Mouse (Mus musculus) gastrocnemius, adult 18-20 months (tissue): ENCODE measurements around the gene Hoxa2. TPM values are rescaled to one million over a fixed set of nuclear protein-coding genes. Genes with fewer than 3 reads are reported as not detected.

ENCODE experiments used
- DNase-seq: peaks from one replicate; pipeline ENCODE4 v3.0.0; 2021; ENCODE audit warnings: low spot score
- total RNA-seq, 2 experiments: library from RNA; stranded (reverse); gene quantifications; 2 replicates each; pipeline ENCODE4 v1.2.3; 2021

Hoxa2 gene
- total RNA-seq, 2 experiments from 2014 or later, result 0.21 to 0.27 TPM

GRCm38 (mm10) chr6:52180213-52180710, 15.6 kb upstream of the Hoxa2 start:
- no peak for DNase-seq

- no peak for DNase-seq
Measured at GRCm38 (mm10) chr6:52179690-52180089, 15.1 kb upstream of the Hoxa2 start.

GRCm38 (mm10) chr6:52178918-52179665, 14.5 kb upstream of the Hoxa2 start:
- DNase-seq, result no peak

GRCm38 (mm10) chr6:52177806-52178205, 13.2 kb upstream of the Hoxa2 start:
- no peak for DNase-seq

- no peak for DNase-seq
Measured at GRCm38 (mm10) chr6:52177061-52177735, 12.6 kb upstream of the Hoxa2 start, which contains the start of gene 5730596B20Rik. 5730596B20Rik (plus strand) TSS chr6:52177498.

- DNase-seq, result no peak
Measured at GRCm38 (mm10) chr6:52176391-52176790, 11.8 kb upstream of the Hoxa2 start.

GRCm38 (mm10) chr6:52175864-52176263, 11.2 kb upstream of the Hoxa2 start:
- DNase-seq, result no peak

GRCm38 (mm10) chr6:52174968-52175751, 10.5 kb upstream of the Hoxa2 start:
- no peak for DNase-seq

GRCm38 (mm10) chr6:52173648-52174047, 9.0 kb upstream of the Hoxa2 start:
- no peak for DNase-seq

GRCm38 (mm10) chr6:52172501-52172900, 7.9 kb upstream of the Hoxa2 start:
- peak; percentile 84 for DNase-seq

GRCm38 (mm10) chr6:52171938-52172337, 7.3 kb upstream of the Hoxa2 start:
- no peak for DNase-seq

GRCm38 (mm10) chr6:52171331-52171730, 6.7 kb upstream of the Hoxa2 start:
- DNase-seq, result no peak

- no peak for DNase-seq
Measured at GRCm38 (mm10) chr6:52170898-52171223, 6.2 kb upstream of the Hoxa2 start.

- DNase-seq, result no peak
Measured at GRCm38 (mm10) chr6:52170166-52170897, 5.7 kb upstream of the Hoxa2 start.

GRCm38 (mm10) chr6:52169499-52170165, 5.0 kb upstream of the Hoxa2 start:
- DNase-seq, result no peak

GRCm38 (mm10) chr6:52168191-52169055, 3.8 kb upstream of the Hoxa2 start:
- DNase-seq, result peak; percentile 36

GRCm38 (mm10) chr6:52167736-52168161, 3.1 kb upstream of the Hoxa2 start:
- DNase-seq, result no peak

- no peak for DNase-seq
Measured at GRCm38 (mm10) chr6:52167176-52167575, 2.5 kb upstream of the Hoxa2 start.

- DNase-seq, result no peak
Measured at GRCm38 (mm10) chr6:52166431-52167077, 1.9 kb upstream of the Hoxa2 start.
